Mouse (Mus musculus): ENCODE measurements at regions not wholly inside any gene's neighbourhood (a gene's known extent, or its start where the extent isn't known, plus 50 kb on each side); places are given as distances from the start of the nearest gene placed in this dataset.
"Not testable (repeated sequence)": the region's sequence is repeated elsewhere in the genome, so short reads cannot be mapped to it uniquely, and the experiment has no call there.

GRCm38 (mm10) chr13:85988633-85989032 lies 58.1 kb downstream of the Cox7c start:
- no peak for ATAC-seq (replicated peaks; ENCODE audit: low FRiP score)
- no peaks in the 10 kb centered on the region for H3K36me3 ChIP-seq
- no peak overlapping the region for H3K9ac ChIP-seq
- no peaks in the 10 kb centered on the region for H3K9me3 ChIP-seq (replicated peaks)
- H3K4me3 ChIP-seq (replicated peaks), result no peak overlapping the region
- no peak overlapping the region for H3K4me2 ChIP-seq
- no peak overlapping the region for H3K27ac ChIP-seq
- H3K4me1 ChIP-seq, result no peaks in the 10 kb centered on the region
- H3K27me3 ChIP-seq, result no peaks in the 10 kb centered on the region

- H3K36me3 ChIP-seq, result no peaks in the 10 kb centered on the region
- H3K9me3 ChIP-seq (replicated peaks), result no peaks in the 10 kb centered on the region
- ATAC-seq (replicated peaks; ENCODE audit: low FRiP score), result no peak
- no peaks in the 10 kb centered on the region for H3K4me1 ChIP-seq
- H3K4me3 ChIP-seq (replicated peaks), result no peak overlapping the region
- H3K27me3 ChIP-seq, result no peaks in the 10 kb centered on the region
- H3K4me2 ChIP-seq, result no peak overlapping the region
- no peak overlapping the region for H3K27ac ChIP-seq
- 82% methylated on average over 1 of the region's 1 CpGs for WGBS
- H3K9ac ChIP-seq, result no peak overlapping the region
These were observed 64.6 kb downstream of the Cox7c start for GRCm38 (mm10) chr13:85982089-85982488.

GRCm38 (mm10) chr13:85964005-85964404 lies 82.7 kb downstream of the Cox7c start:
- H3K27me3 ChIP-seq; ATAC-seq (replicated peaks; ENCODE audit: low FRiP score); H3K36me3 ChIP-seq; H3K4me1 ChIP-seq; H3K9ac ChIP-seq; H3K27ac ChIP-seq; H3K4me2 ChIP-seq; H3K4me3 ChIP-seq (replicated peaks); H3K9me3 ChIP-seq (replicated peaks): not testable (repeated sequence)
- WGBS, result 84% methylated on average over 2 of the region's 2 CpGs

GRCm38 (mm10) chr13:85955284-85955683 lies 91.4 kb downstream of the Cox7c start:
- no peak overlapping the region for H3K4me3 ChIP-seq (replicated peaks)
- H3K9ac ChIP-seq, result no peak overlapping the region
- H3K27me3 ChIP-seq, result no peaks in the 10 kb centered on the region
- no peak for ATAC-seq (replicated peaks; ENCODE audit: low FRiP score)
- H3K27ac ChIP-seq, result no peak overlapping the region
- H3K36me3 ChIP-seq, result no peaks in the 10 kb centered on the region
- no peak overlapping the region for H3K4me2 ChIP-seq
- H3K4me1 ChIP-seq, result no peaks in the 10 kb centered on the region
- no peaks in the 10 kb centered on the region for H3K9me3 ChIP-seq (replicated peaks)

GRCm38 (mm10) chr13:85952896-85953295 lies 93.8 kb downstream of the Cox7c start:
- no peak overlapping the region for H3K9ac ChIP-seq
- no peaks in the 10 kb centered on the region for H3K4me1 ChIP-seq
- no peak overlapping the region for H3K4me3 ChIP-seq (replicated peaks)
- no peaks in the 10 kb centered on the region for H3K9me3 ChIP-seq (replicated peaks)
- no peak overlapping the region for H3K27ac ChIP-seq
- 81% methylated on average over 6 of the region's 6 CpGs for WGBS
- no peak overlapping the region for H3K4me2 ChIP-seq
- H3K27me3 ChIP-seq, result no peaks in the 10 kb centered on the region
- ATAC-seq (replicated peaks; ENCODE audit: low FRiP score), result no peak
- H3K36me3 ChIP-seq, result no peaks in the 10 kb centered on the region

GRCm38 (mm10) chr13:85926825-85927737 lies 119.6 kb downstream of the Cox7c start:
- Histone ChIP-seq H3K36me3 (no peaks in the 10 kb centered on the region), H3K9ac (no peak overlapping the region), H3K4me2 (0 out of 2 replicates have a peak overlapping the region, but pooled peaks have one; percentile 9), H3K4me1 (0 out of 2 replicates have a peak, but pooled peaks cover 4% of the 10 kb centered on the region), H3K27ac (peak overlapping the region; percentile 67), H3K4me3 (replicated peaks) (no peak overlapping the region), H3K9me3 (replicated peaks) (no peaks in the 10 kb centered on the region), H3K27me3 (no peaks in the 10 kb centered on the region)
- ATAC-seq (replicated peaks; ENCODE audit: low FRiP score), result peak; percentile 78; the same call in 1 of the 2 replicates
- 44% methylated on average over 4 of the region's 4 CpGs for WGBS

- H3K27ac ChIP-seq, result peak overlapping the region; percentile 67
These were observed 120.4 kb downstream of the Cox7c start for GRCm38 (mm10) chr13:85926323-85926722.

GRCm38 (mm10) chr13:85922696-85923095 lies 124.0 kb downstream of the Cox7c start:
- 86% methylated on average over 2 of the region's 2 CpGs for WGBS

More at GRCm38 (mm10) chr13:85926323-85926722, 120.4 kb downstream of the Cox7c start:
- Histone ChIP-seq H3K4me3 (replicated peaks) (no peak overlapping the region), H3K36me3 (no peaks in the 10 kb centered on the region), H3K9me3 (replicated peaks) (no peaks in the 10 kb centered on the region), H3K4me2 (0 out of 2 replicates have a peak overlapping the region, but pooled peaks have one; percentile 9), H3K27me3 (no peaks in the 10 kb centered on the region), H3K4me1 (0 out of 2 replicates have a peak, but pooled peaks cover 4% of the 10 kb centered on the region), H3K9ac (no peak overlapping the region)
- 42% methylated on average over 2 of the region's 2 CpGs for WGBS
- no peak for ATAC-seq (replicated peaks; ENCODE audit: low FRiP score)

GRCm38 (mm10) chr13:85901796-85902195 lies 144.9 kb downstream of the Cox7c start:
- Histone ChIP-seq H3K36me3 (no peaks in the 10 kb centered on the region), H3K4me2 (no peak overlapping the region), H3K4me3 (replicated peaks) (no peak overlapping the region), H3K9ac (no peak overlapping the region), H3K9me3 (replicated peaks) (no peaks in the 10 kb centered on the region), H3K27me3 (no peaks in the 10 kb centered on the region), H3K27ac (no peak overlapping the region), H3K4me1 (no peaks in the 10 kb centered on the region)
- no peak for ATAC-seq (replicated peaks; ENCODE audit: low FRiP score)

More at GRCm38 (mm10) chr13:85922696-85923095, 124.0 kb downstream of the Cox7c start:
- Histone ChIP-seq H3K4me3 (replicated peaks) (no peak overlapping the region), H3K9me3 (replicated peaks) (no peaks in the 10 kb centered on the region), H3K4me1 (0 out of 2 replicates have a peak, but pooled peaks cover 4% of the 10 kb centered on the region), H3K27me3 (no peaks in the 10 kb centered on the region), H3K4me2 (no peak overlapping the region), H3K36me3 (no peaks in the 10 kb centered on the region), H3K27ac (no peak overlapping the region), H3K9ac (no peak overlapping the region)
- ATAC-seq (replicated peaks; ENCODE audit: low FRiP score), result no peak

- no peak for ATAC-seq (replicated peaks; ENCODE audit: low FRiP score)
These were observed 149.0 kb downstream of the Cox7c start for GRCm38 (mm10) chr13:85897656-85898055.

GRCm38 (mm10) chr13:85895141-85895540 lies 151.6 kb downstream of the Cox7c start:
- ATAC-seq (replicated peaks; ENCODE audit: low FRiP score), result no peak

More at GRCm38 (mm10) chr13:85897656-85898055, 149.0 kb downstream of the Cox7c start:
- Histone ChIP-seq H3K4me2 (no peak overlapping the region), H3K9ac (no peak overlapping the region), H3K36me3 (no peaks in the 10 kb centered on the region), H3K27ac (no peak overlapping the region), H3K27me3 (no peaks in the 10 kb centered on the region), H3K9me3 (replicated peaks) (no peaks in the 10 kb centered on the region), H3K4me3 (replicated peaks) (no peak overlapping the region), H3K4me1 (no peaks in the 10 kb centered on the region)
- 78% methylated on average over 2 of the region's 2 CpGs for WGBS

GRCm38 (mm10) chr13:85889846-85890245 lies 156.9 kb downstream of the Cox7c start:
- not testable (repeated sequence) for H3K36me3 ChIP-seq; H3K9me3 ChIP-seq (replicated peaks); ATAC-seq (replicated peaks; ENCODE audit: low FRiP score); H3K4me2 ChIP-seq; H3K4me3 ChIP-seq (replicated peaks); H3K4me1 ChIP-seq; H3K27me3 ChIP-seq; H3K9ac ChIP-seq; H3K27ac ChIP-seq

More at GRCm38 (mm10) chr13:85895141-85895540, 151.6 kb downstream of the Cox7c start:
- no peaks in the 10 kb centered on the region for H3K36me3 ChIP-seq
- no peak overlapping the region for H3K27ac ChIP-seq
- H3K9ac ChIP-seq, result no peak overlapping the region
- no peak overlapping the region for H3K4me2 ChIP-seq
- H3K4me1 ChIP-seq, result no peaks in the 10 kb centered on the region
- no peaks in the 10 kb centered on the region for H3K9me3 ChIP-seq (replicated peaks)
- H3K27me3 ChIP-seq, result no peaks in the 10 kb centered on the region
- 53% methylated on average over 8 of the region's 8 CpGs for WGBS
- no peak overlapping the region for H3K4me3 ChIP-seq (replicated peaks)

Measured in kidney, embryonic 15.5 days (tissue).